In the genomic region with DNA sequence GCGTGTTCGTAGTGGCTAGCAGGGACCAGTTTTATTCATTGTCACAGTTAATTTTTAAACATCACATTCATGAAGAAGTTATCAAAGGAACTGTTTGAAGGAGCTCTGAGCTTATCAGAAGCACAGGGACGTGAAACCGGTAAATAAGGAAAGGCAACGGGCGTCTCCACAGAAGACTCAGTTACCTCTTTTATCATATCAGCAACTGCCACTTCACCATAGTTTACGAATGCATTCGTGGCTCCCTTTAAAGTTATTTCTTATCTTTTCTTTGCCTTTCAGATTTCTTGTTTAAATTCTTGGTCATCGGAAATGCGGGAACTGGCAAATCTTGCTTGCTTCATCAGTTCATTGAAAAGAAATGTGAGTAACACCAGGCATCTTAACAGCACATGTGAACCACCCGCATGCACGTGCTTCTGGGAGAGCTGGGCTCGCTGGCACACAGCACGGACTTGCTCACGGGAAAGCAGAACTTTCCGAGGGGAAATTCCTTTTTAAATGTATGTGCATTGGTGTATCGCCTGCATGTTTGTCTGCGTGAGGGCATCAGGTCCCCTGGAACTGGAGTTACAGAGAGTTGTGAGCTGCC, we compare ENCODE assay signal across 23 mouse cellular contexts. TPM values are rescaled to one million over a fixed set of nuclear protein-coding genes. Genes with fewer than 3 reads are reported as not detected.
A peak's percentile ranks its signal among the peaks of the same experiment; 100 is the strongest.
DNase-seq lines count a peak whose midpoint lies in the region; ATAC-seq and TF ChIP-seq lines count a peak whose summit lies in the region.
"Had no signal": no experiment of that assay in that cellular context is flagged by ENCODE, and none has a peak within 500 bp of the region (broad histone marks: within the 10 kb centered on the region; RNA-seq: fewer than 3 reads in every experiment).

No protein-coding gene starts in this region.

- no peak overlapping the region for H3K9ac ChIP-seq in liver, embryonic 11.5 days (ENCODE audit: low read depth, low read length)
- no peak overlapping the region for H3K9ac ChIP-seq in liver, embryonic 12.5 days
- no peak overlapping the region for H3K9ac ChIP-seq in liver, embryonic 16.5 days (ENCODE audit: low read depth, low read length)
- no peak overlapping the region for H3K9ac ChIP-seq in stomach, postnatal 0 days (ENCODE audit: low read length)
- H3K9ac ChIP-seq in forebrain, embryonic 14.5 days (ENCODE audit: low read length), result no peak overlapping the region
- H3K9ac ChIP-seq: embryonic facial prominence, embryonic 12.5 days; hindbrain, embryonic 14.5 days had no signal

- H3K36me3 ChIP-seq in liver, embryonic 11.5 days (ENCODE audit: control insufficient read depth, insufficient read depth, low read length), result peaks cover 19% of the 10 kb centered on the region
- H3K36me3 ChIP-seq in liver, embryonic 12.5 days, result peaks cover 61% of the 10 kb centered on the region
- H3K36me3 ChIP-seq in liver, embryonic 16.5 days (ENCODE audit: control insufficient read depth, insufficient read depth), result peaks cover 5% of the 10 kb centered on the region; the same call in 1 of the 2 replicates
- H3K36me3 ChIP-seq in stomach, postnatal 0 days (ENCODE audit: control insufficient read depth, insufficient read depth, low read length), result peaks cover 3% of the 10 kb centered on the region
- H3K36me3 ChIP-seq in embryonic facial prominence, embryonic 10.5 days (replicated peaks), result peaks cover 91% of the 10 kb centered on the region
- H3K36me3 ChIP-seq in forebrain, embryonic 14.5 days (ENCODE audit: control insufficient read depth, insufficient read depth, low read length), result peaks cover 46% of the 10 kb centered on the region

- no peak for DNase-seq in liver, embryonic 11.5 days (ENCODE audit: low spot score)
- no peak for DNase-seq in liver
- peak; percentile 60 for DNase-seq in stomach, postnatal 0 days (ENCODE audit: low spot score)
- DNase-seq in embryonic facial prominence, embryonic 10.5 days (ENCODE audit: low spot score), result no peak
- no peak for DNase-seq in cerebellum, postnatal 25 days
- no peak for DNase-seq in forebrain, embryonic 14.5 days (ENCODE audit: low spot score)
- DNase-seq: adrenal gland, adult 2 months; adrenal gland, postnatal 36 days; B cell, adult 2 months; cerebellum, adult 11-12 months; cerebellum, adult 9-11 months; embryo, embryonic 11 days; gastrocnemius, postnatal 10 days; heart, adult 18-20 months; heart, postnatal 14 days had no signal

- peaks cover 51% of the 10 kb centered on the region for H3K4me1 ChIP-seq in liver, embryonic 11.5 days (replicated peaks; ENCODE audit: control insufficient read depth, insufficient read depth, low read length)
- peaks cover 72% of the 10 kb centered on the region for H3K4me1 ChIP-seq in liver, embryonic 12.5 days
- peaks cover 45% of the 10 kb centered on the region for H3K4me1 ChIP-seq in liver, embryonic 16.5 days (ENCODE audit: control insufficient read depth, low read depth, low read length)
- no peaks in the 10 kb centered on the region for H3K4me1 ChIP-seq in stomach, postnatal 0 days (replicated peaks; ENCODE audit: control insufficient read depth, insufficient read depth)
- peaks cover 9% of the 10 kb centered on the region; the same call in 1 of the 2 replicates for H3K4me1 ChIP-seq in embryonic facial prominence, embryonic 10.5 days
- no peaks in the 10 kb centered on the region for H3K4me1 ChIP-seq in forebrain, embryonic 14.5 days (ENCODE audit: control insufficient read depth, insufficient read depth, low read length)
- H3K4me1 ChIP-seq: embryonic facial prominence, embryonic 12.5 days; hindbrain, embryonic 10.5 days had no signal

- no peaks in the 10 kb centered on the region for H3K27me3 ChIP-seq in liver, embryonic 11.5 days (replicated peaks; ENCODE audit: control insufficient read depth, insufficient read depth, low read length)
- H3K27me3 ChIP-seq in liver, embryonic 12.5 days (replicated peaks), result no peaks in the 10 kb centered on the region
- H3K27me3 ChIP-seq in liver, embryonic 16.5 days (ENCODE audit: control insufficient read depth, insufficient read depth, low read depth, low read length), result no peaks in the 10 kb centered on the region
- no peaks in the 10 kb centered on the region for H3K27me3 ChIP-seq in stomach, postnatal 0 days (ENCODE audit: control insufficient read depth, insufficient read depth, low read length)
- no peaks in the 10 kb centered on the region for H3K27me3 ChIP-seq in embryonic facial prominence, embryonic 10.5 days (replicated peaks; ENCODE audit: low read depth, poor library complexity, severe bottlenecking)
- H3K27me3 ChIP-seq in forebrain, embryonic 14.5 days (replicated peaks; ENCODE audit: control insufficient read depth, insufficient read depth, low read length), result no peaks in the 10 kb centered on the region
- H3K27me3 ChIP-seq: embryonic facial prominence, embryonic 12.5 days had no signal

- WGBS in liver, embryonic 11.5 days, result 59% methylated on average over 18 of the region's 18 CpGs
- 40% methylated on average over 18 of the region's 18 CpGs for WGBS in liver, embryonic 12.5 days (ENCODE audit: insufficient replicate concordance)
- 30% methylated on average over 18 of the region's 18 CpGs for WGBS in liver, embryonic 16.5 days (ENCODE audit: insufficient replicate concordance)
- 64% methylated on average over 18 of the region's 18 CpGs for WGBS in stomach, postnatal 0 days
- 96% methylated on average over 18 of the region's 18 CpGs for WGBS in embryonic facial prominence, embryonic 10.5 days
- 96% methylated on average over 18 of the region's 18 CpGs for WGBS in forebrain, embryonic 14.5 days

- H3K9me3 ChIP-seq in liver, embryonic 11.5 days (ENCODE audit: control insufficient read depth, low read length), result 0 out of 2 replicates have a peak, but pooled peaks cover 2% of the 10 kb centered on the region
- H3K9me3 ChIP-seq in liver, embryonic 12.5 days (replicated peaks), result peaks cover 7% of the 10 kb centered on the region; the same call in 1 of the 2 replicates
- H3K9me3 ChIP-seq in liver, embryonic 16.5 days (replicated peaks; ENCODE audit: control insufficient read depth, low read length), result no peaks in the 10 kb centered on the region
- H3K9me3 ChIP-seq in stomach, postnatal 0 days (ENCODE audit: control insufficient read depth, low read length), result no peaks in the 10 kb centered on the region
- H3K9me3 ChIP-seq in embryonic facial prominence, embryonic 10.5 days, result peaks cover 4% of the 10 kb centered on the region; the same call in 1 of the 2 replicates
- no peaks in the 10 kb centered on the region for H3K9me3 ChIP-seq in forebrain, embryonic 14.5 days (replicated peaks; ENCODE audit: control insufficient read depth, low read length)
- H3K9me3 ChIP-seq: heart, embryonic 10.5 days had no signal

- no peak overlapping the region for H3K4me3 ChIP-seq in liver, embryonic 11.5 days (ENCODE audit: low read depth, low read length)
- H3K4me3 ChIP-seq in liver, embryonic 12.5 days, result no peak overlapping the region
- H3K4me3 ChIP-seq in liver, embryonic 16.5 days (ENCODE audit: low read depth, low read length), result no peak overlapping the region
- H3K4me3 ChIP-seq in stomach, postnatal 0 days (ENCODE audit: low read depth, low read length), result no peak overlapping the region
- no peak overlapping the region for H3K4me3 ChIP-seq in embryonic facial prominence, embryonic 10.5 days
- no peak overlapping the region for H3K4me3 ChIP-seq in forebrain, embryonic 14.5 days (ENCODE audit: low read depth, low read length)
- H3K4me3 ChIP-seq: embryonic facial prominence, embryonic 12.5 days; heart, embryonic 10.5 days; hindbrain, embryonic 10.5 days had no signal

- TF ChIP-seq CTCF in stomach, postnatal 0 days (IDR thresholded peaks at IDR 0.05; ENCODE audit: low read depth), result no peak

- TF ChIP-seq EP300 in stomach, postnatal 0 days (optimal IDR thresholded peaks at IDR 0.05), result no peak

- peak overlapping the region; percentile 83 for H3K27ac ChIP-seq in liver, embryonic 11.5 days (ENCODE audit: low read depth, low read length)
- H3K27ac ChIP-seq in liver, embryonic 12.5 days, result peak overlapping the region; percentile 72
- peak overlapping the region; percentile 65; the same call in 1 of the 2 replicates for H3K27ac ChIP-seq in liver, embryonic 16.5 days (ENCODE audit: low read length)
- no peak overlapping the region for H3K27ac ChIP-seq in stomach, postnatal 0 days (replicated peaks)
- no peak overlapping the region for H3K27ac ChIP-seq in embryonic facial prominence, embryonic 10.5 days (replicated peaks)
- no peak overlapping the region for H3K27ac ChIP-seq in forebrain, embryonic 14.5 days (ENCODE audit: low read depth, low read length)
- H3K27ac ChIP-seq: embryonic facial prominence, embryonic 12.5 days; heart, embryonic 10.5 days; hindbrain, embryonic 10.5 days; hindbrain, embryonic 14.5 days had no signal

- ATAC-seq in liver, embryonic 11.5 days (replicated peaks; ENCODE audit: low FRiP score), result peak; percentile 59; the same call in 1 of the 2 replicates
- ATAC-seq in liver, embryonic 12.5 days, result peak; percentile 66
- ATAC-seq in liver, embryonic 16.5 days (ENCODE audit: low read depth), result peak; percentile 20; the same call in 1 of the 2 replicates
- no peak for ATAC-seq in stomach, postnatal 0 days (ENCODE audit: low FRiP score, low TSS enrichment)
- no peak for ATAC-seq in forebrain, embryonic 14.5 days
- ATAC-seq: CD4-positive, CD25-positive, alpha-beta regulatory T cell, adult 4 months; forebrain, embryonic 16.5 days had no signal

- H3K4me2 ChIP-seq in liver, embryonic 11.5 days, result peak overlapping the region; percentile 19
- H3K4me2 ChIP-seq in liver, embryonic 12.5 days, result peak overlapping the region; percentile 37
- peak overlapping the region; percentile 16; the same call in 1 of the 2 replicates for H3K4me2 ChIP-seq in liver, embryonic 16.5 days (ENCODE audit: low read depth, low read length)
- H3K4me2 ChIP-seq in stomach, postnatal 0 days (replicated peaks; ENCODE audit: low read depth), result no peak overlapping the region
- H3K4me2 ChIP-seq in forebrain, embryonic 14.5 days (ENCODE audit: low read length), result no peak overlapping the region
- H3K4me2 ChIP-seq: embryonic facial prominence, embryonic 12.5 days; hindbrain, embryonic 14.5 days had no signal

RNA-seq across cellular contexts. Expression of a gene that starts 17.8 kb away (rescaled TPM):
- 61.8 and 65.9 TPM in 2 replicates for polyA plus RNA-seq in liver, embryonic 11.5 days (2014; fragmentation: Nextera tagmentation; extraction: Ambion mirVana)
- polyA plus RNA-seq in liver, embryonic 12.5 days (2016; fragmentation: Nextera tagmentation; extraction: Ambion mirVana), result 36.3 and 38.3 TPM in 2 replicates
- 34.8 and 37.8 TPM in 2 replicates for polyA plus RNA-seq in liver, embryonic 16.5 days (2015; fragmentation: Nextera tagmentation; extraction: Ambion mirVana)
- 25.8 and 27.0 TPM in 2 replicates for polyA plus RNA-seq in stomach, postnatal 0 days (2015; fragmentation: Nextera tagmentation; extraction: Ambion mirVana)
- polyA plus RNA-seq in embryonic facial prominence, embryonic 10.5 days (2016; fragmentation: Nextera tagmentation; extraction: Ambion mirVana), result 56.8 and 58.0 TPM in 2 replicates
- 68.2 and 74.5 TPM in 2 replicates for polyA plus RNA-seq in forebrain, embryonic 14.5 days (2014; fragmentation: Nextera tagmentation; extraction: Ambion mirVana)

RNA-seq across cellular contexts. Expression of a gene that starts 36.4 kb away (rescaled TPM):
- 4.6 and 5.2 TPM in 2 replicates for polyA plus RNA-seq in liver, embryonic 11.5 days (2014; fragmentation: Nextera tagmentation; extraction: Ambion mirVana)
- polyA plus RNA-seq in liver, embryonic 12.5 days (2016; fragmentation: Nextera tagmentation; extraction: Ambion mirVana), result 5.5 and 5.8 TPM in 2 replicates
- polyA plus RNA-seq in liver, embryonic 16.5 days (2015; fragmentation: Nextera tagmentation; extraction: Ambion mirVana), result 2.3 and 2.6 TPM in 2 replicates
- 0.91 and 1.2 TPM in 2 replicates for polyA plus RNA-seq in stomach, postnatal 0 days (2015; fragmentation: Nextera tagmentation; extraction: Ambion mirVana)
- polyA plus RNA-seq in embryonic facial prominence, embryonic 10.5 days (2016; fragmentation: Nextera tagmentation; extraction: Ambion mirVana), result 5.4 and 5.6 TPM in 2 replicates
- 5.2 and 6.7 TPM in 2 replicates for polyA plus RNA-seq in forebrain, embryonic 14.5 days (2014; fragmentation: Nextera tagmentation; extraction: Ambion mirVana)

Comparison
In these comparisons a context has a peak if more than half of its experiments do, and no peak if none do; other contexts are left out.
1. ATAC-seq: peak in liver, embryonic 11.5 days (single experiment), liver, embryonic 12.5 days (single experiment) and liver, embryonic 16.5 days (single experiment); none in stomach, postnatal 0 days (single experiment) and forebrain, embryonic 14.5 days (single experiment).
2. H3K27ac ChIP-seq: peak in liver, embryonic 11.5 days (single experiment), liver, embryonic 12.5 days (single experiment) and liver, embryonic 16.5 days (single experiment); none in stomach, postnatal 0 days (single experiment), embryonic facial prominence, embryonic 10.5 days (single experiment) and forebrain, embryonic 14.5 days (single experiment).
3. H3K4me2 ChIP-seq: peak in liver, embryonic 11.5 days (single experiment), liver, embryonic 12.5 days (single experiment) and liver, embryonic 16.5 days (single experiment); none in stomach, postnatal 0 days (single experiment) and forebrain, embryonic 14.5 days (single experiment).